Mouse (Mus musculus) lung, embryonic 14.5 days (tissue): ENCODE measurements at regions not wholly inside any gene's neighbourhood (a gene's known extent, or its start where the extent isn't known, plus 50 kb on each side); places are given as distances from the start of the nearest gene placed in this dataset.

ENCODE experiments used
- ATAC-seq: fragments of 200-750 bp; cut with Nextera tagmentation; 2 replicates; pipeline ENCODE4 v1.8.0; 2017; ENCODE audit warnings: mild to moderate bottlenecking, moderate TSS enrichment, moderate library complexity; ENCODE audit not compliant: insufficient read depth
- DNase-seq: peaks from one replicate; pipeline ENCODE4 v3.0.0-alpha.2; 2015
- H3K27ac ChIP-seq: fragments of 300-500 bp; sonication (generic); 2 replicates; pipeline ENCODE4 v1.5.1; 2014; ENCODE audit warnings: low read depth, mild to moderate bottlenecking, moderate library complexity
- H3K27me3 ChIP-seq: fragments of 300-500 bp; sonication (generic); 2 replicates; pipeline ENCODE4 v1.6.1; 2014; ENCODE audit warnings: low read length, control low read depth; ENCODE audit not compliant: insufficient read depth
- H3K36me3 ChIP-seq: fragments of 300-500 bp; sonication (generic); 2 replicates; pipeline ENCODE4 v1.6.1; 2014; ENCODE audit warnings: control low read depth; ENCODE audit not compliant: insufficient read depth
- H3K4me1 ChIP-seq: fragments of 300-500 bp; sonication (generic); 2 replicates; pipeline ENCODE4 v1.6.1; 2014; ENCODE audit warnings: antibody characterized with exemption, control low read depth; ENCODE audit not compliant: insufficient read depth
- H3K4me2 ChIP-seq: fragments of 300-500 bp; sonication (generic); 2 replicates; pipeline ENCODE4 v1.6.1; 2014; ENCODE audit warnings: mild to moderate bottlenecking
- H3K4me3 ChIP-seq: fragments of 300-500 bp; sonication (generic); 2 replicates; pipeline ENCODE4 v1.5.1; 2014; ENCODE audit warnings: low read depth, low read length
- H3K9ac ChIP-seq: fragments of 300-500 bp; sonication (generic); 2 replicates; pipeline ENCODE4 v1.6.1; 2014
- H3K9me3 ChIP-seq: fragments of 300-500 bp; sonication (generic); 2 replicates; pipeline ENCODE4 v1.6.1; 2016; ENCODE audit warnings: low read depth, low read length, control low read depth
- CTCF ChIP-seq: IDR thresholded peaks from 2 replicates; pipeline ENCODE4 v1.5.1; 2016; ENCODE audit warnings: antibody characterized with exemption, low read depth
- WGBS: fragments of 180-500 bp; shearing (Covaris S2); extraction: QIAGEN DNeasy Blood & Tissue Kit; methylation state at CpG from one replicate; pipeline ENCODE4 v1.1.7; 2014; 5-methylcytosine and 5-hydroxymethylcytosine counted together

GRCm38 (mm10) chr12:25393501-25393900 is 296.6 kb upstream of the Id2 start:
- no peak for TF ChIP-seq CTCF
- 76% methylated on average over 4 of the region's 4 CpGs for WGBS
- Histone ChIP-seq H3K9ac (no peak overlapping the region), H3K4me2 (no peak overlapping the region), H3K36me3 (no peaks in the 10 kb centered on the region), H3K9me3 (no peaks in the 10 kb centered on the region), H3K4me1 (no peaks in the 10 kb centered on the region), H3K27ac (no peak overlapping the region), H3K27me3 (no peaks in the 10 kb centered on the region), H3K4me3 (no peak overlapping the region)
- ATAC-seq (no peak), DNase-seq (no peak)

GRCm38 (mm10) chr12:25389202-25389601 is 292.3 kb upstream of the Id2 start:
- Histone ChIP-seq H3K27ac (no peak overlapping the region), H3K4me1 (no peaks in the 10 kb centered on the region), H3K4me2 (no peak overlapping the region), H3K9ac (no peak overlapping the region), H3K9me3 (no peaks in the 10 kb centered on the region), H3K4me3 (no peak overlapping the region), H3K27me3 (no peaks in the 10 kb centered on the region), H3K36me3 (no peaks in the 10 kb centered on the region)
- ATAC-seq (no peak), DNase-seq (no peak)
- no peak for TF ChIP-seq CTCF
- WGBS: 62% methylated on average over 5 of the region's 5 CpGs

DNA sequence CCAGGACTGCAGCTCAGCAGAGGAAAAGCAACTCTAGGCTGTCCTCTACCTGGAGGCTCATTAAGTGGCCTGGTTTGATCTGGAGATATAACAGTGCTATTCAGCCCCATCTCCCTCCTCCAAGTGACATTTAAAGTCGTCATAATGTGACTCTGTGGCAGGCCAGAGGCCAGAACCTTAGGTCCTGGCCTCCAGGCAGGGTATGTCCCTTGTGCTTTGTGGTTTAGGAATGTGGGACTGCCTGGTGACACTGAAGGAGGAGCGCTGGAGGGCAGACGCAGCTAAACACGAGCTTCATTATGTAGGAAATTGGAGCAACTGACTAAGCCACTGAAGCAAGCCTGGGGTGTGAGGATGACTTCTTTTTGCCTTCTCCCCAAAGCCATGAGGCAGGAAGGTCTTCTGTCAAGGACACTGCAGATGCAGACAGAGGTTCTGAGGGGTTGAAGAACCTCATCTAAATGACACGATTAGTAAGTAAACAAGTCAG is 290.9 kb upstream of the Id2 start:
- Histone ChIP-seq H3K9ac (no peak overlapping the region), H3K36me3 (no peaks in the 10 kb centered on the region), H3K27me3 (no peaks in the 10 kb centered on the region), H3K4me3 (no peak overlapping the region), H3K4me2 (no peak overlapping the region), H3K4me1 (no peaks in the 10 kb centered on the region), H3K9me3 (no peaks in the 10 kb centered on the region), H3K27ac (no peak overlapping the region)
- WGBS: 43% methylated on average over 5 of the region's 5 CpGs
- ATAC-seq: no peak
- TF ChIP-seq CTCF: no peak
- no peak for DNase-seq

DNA sequence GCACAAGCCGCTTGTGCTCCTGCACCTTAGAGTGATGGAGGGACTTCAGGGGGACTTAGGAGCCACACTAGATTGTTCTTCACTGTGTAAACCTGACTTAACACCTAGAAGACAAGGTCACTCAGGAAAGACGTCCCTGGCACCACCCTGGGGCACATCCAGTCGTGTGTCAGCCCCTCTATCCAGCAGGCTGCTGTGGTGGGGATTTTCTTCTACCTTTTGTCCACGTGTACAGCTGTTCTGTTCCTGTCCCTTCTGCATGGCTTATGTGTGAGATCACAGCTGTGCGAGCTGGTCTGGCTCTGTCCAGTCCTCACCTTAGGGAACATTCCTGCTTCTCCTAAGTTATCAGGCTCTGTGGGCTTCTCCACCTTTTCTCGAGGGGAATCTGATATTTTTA is 286.0 kb upstream of the Id2 start:
- 61% methylated on average over 6 of the region's 6 CpGs for WGBS
- ATAC-seq: no peak
- Histone ChIP-seq H3K9ac (no peak overlapping the region), H3K27ac (no peak overlapping the region), H3K4me2 (no peak overlapping the region), H3K4me1 (no peaks in the 10 kb centered on the region), H3K4me3 (no peak overlapping the region), H3K27me3 (no peaks in the 10 kb centered on the region), H3K36me3 (no peaks in the 10 kb centered on the region), H3K9me3 (no peaks in the 10 kb centered on the region)
- no peak for DNase-seq
- no peak for TF ChIP-seq CTCF

DNA sequence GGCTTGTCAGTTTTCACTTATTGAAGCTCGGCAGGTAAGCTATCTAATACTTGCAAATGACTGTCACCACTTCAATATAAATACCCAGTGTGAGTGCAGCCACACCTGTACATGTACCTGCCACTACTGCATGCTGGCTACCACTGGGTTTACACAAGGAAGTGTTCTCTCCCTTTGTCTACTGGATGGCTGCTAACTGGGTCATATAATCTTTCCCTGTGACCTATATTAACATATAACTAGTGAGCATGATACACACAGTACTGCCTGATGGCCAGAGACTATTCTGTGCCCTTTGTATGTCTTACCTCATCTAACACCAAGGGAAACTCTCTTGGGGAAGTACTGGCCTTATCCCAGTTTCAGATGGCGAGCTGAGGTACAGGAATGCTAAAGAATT is 285.5 kb upstream of the Id2 start:
- 84% methylated on average over 2 of the region's 2 CpGs for WGBS
- TF ChIP-seq CTCF: no peak
- ATAC-seq (no peak), DNase-seq (no peak)
- H3K4me3 ChIP-seq: no peak overlapping the region
- no peaks in the 10 kb centered on the region for H3K4me1 ChIP-seq
- no peak overlapping the region for H3K9ac ChIP-seq
- H3K36me3 ChIP-seq: no peaks in the 10 kb centered on the region
- no peaks in the 10 kb centered on the region for H3K9me3 ChIP-seq
- H3K4me2 ChIP-seq: no peak overlapping the region
- no peaks in the 10 kb centered on the region for H3K27me3 ChIP-seq
- no peak overlapping the region for H3K27ac ChIP-seq

GRCm38 (mm10) chr12:25381619-25382018 is 284.7 kb upstream of the Id2 start:
- no peaks in the 10 kb centered on the region for H3K4me1 ChIP-seq
- no peaks in the 10 kb centered on the region for H3K9me3 ChIP-seq
- no peaks in the 10 kb centered on the region for H3K36me3 ChIP-seq
- DNase-seq: no peak
- H3K4me2 ChIP-seq: no peak overlapping the region
- H3K27me3 ChIP-seq: no peaks in the 10 kb centered on the region
- no peak overlapping the region for H3K4me3 ChIP-seq
- no peak overlapping the region for H3K27ac ChIP-seq
- 23% methylated on average over 4 of the region's 4 CpGs for WGBS
- no peak for TF ChIP-seq CTCF
- H3K9ac ChIP-seq: no peak overlapping the region
- ATAC-seq: no peak

DNA sequence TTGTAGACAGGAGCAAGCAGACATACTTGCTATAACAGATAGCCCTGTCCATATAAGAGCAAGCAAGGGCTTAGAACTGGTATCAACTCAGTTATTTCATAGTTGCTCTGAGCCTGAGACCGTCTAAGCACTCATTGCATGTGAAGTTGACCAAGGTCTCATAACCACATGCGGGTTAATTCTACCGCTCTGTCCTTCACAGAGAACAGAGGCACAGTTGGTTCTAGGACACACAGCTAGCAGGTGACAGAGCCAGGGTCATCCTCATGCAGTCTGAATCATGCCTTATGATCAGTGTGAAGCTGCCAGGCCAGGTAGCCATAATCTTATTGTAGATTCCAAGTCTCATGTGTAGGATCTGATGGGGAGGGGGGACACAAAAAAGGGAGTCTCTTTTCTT is 283.1 kb upstream of the Id2 start:
- Histone ChIP-seq H3K4me2 (no peak overlapping the region), H3K4me3 (no peak overlapping the region), H3K36me3 (no peaks in the 10 kb centered on the region), H3K27ac (no peak overlapping the region), H3K9me3 (no peaks in the 10 kb centered on the region), H3K9ac (no peak overlapping the region), H3K27me3 (no peaks in the 10 kb centered on the region), H3K4me1 (no peaks in the 10 kb centered on the region)
- DNase-seq (no peak), ATAC-seq (no peak)
- WGBS: 95% methylated on average over 3 of the region's 3 CpGs
- no peak for TF ChIP-seq CTCF

GRCm38 (mm10) chr12:25379016-25379415 is 282.1 kb upstream of the Id2 start:
- Histone ChIP-seq H3K27ac (no peak overlapping the region), H3K4me3 (no peak overlapping the region), H3K9me3 (no peaks in the 10 kb centered on the region), H3K27me3 (no peaks in the 10 kb centered on the region), H3K9ac (no peak overlapping the region), H3K4me1 (no peaks in the 10 kb centered on the region), H3K36me3 (no peaks in the 10 kb centered on the region), H3K4me2 (no peak overlapping the region)
- no peak for TF ChIP-seq CTCF
- DNase-seq (no peak), ATAC-seq (no peak)
- WGBS: 80% methylated on average over 9 of the region's 9 CpGs
